Mouse (Mus musculus): Measurements from ENCODE around the gene Ptk6. TPM values are rescaled to one million over a fixed set of nuclear protein-coding genes. Genes with fewer than 3 reads are reported as not detected.

The Ptk6 gene
- polyA plus RNA-seq (2017; shearing (Covaris generic)) = under 1 TPM; 0.19 to 0.39 TPM

GRCm38 (mm10) chr2:181202422-181202821, at the start of gene Ptk6:
Ptk6 (minus strand) TSS chr2:181202789.

GRCm38 (mm10) chr2:181241602-181242313, 39.2 kb upstream of the Ptk6 start, which contains the start of gene Helz2:
Helz2 (minus strand) TSS chr2:181242027.

GRCm38 (mm10) chr2:181219538-181220216, 17.1 kb upstream of the Ptk6 start, which contains the start of gene Fndc11:
Fndc11 (plus strand) TSS chr2:181220013.

GRCm38 (mm10) chr2:181213021-181213445, 10.4 kb upstream of the Ptk6 start, which contains the start of gene Srms:
Srms (minus strand) TSS chr2:181213185.

GRCm38 (mm10) chr2:181187121-181188000, 15.2 kb downstream of the Ptk6 start, which contains the start of gene Ppdpf:
Ppdpf (plus strand) TSS chr2:181187247.

GRCm38 (mm10) chr2:181156248-181157121, 46.1 kb downstream of the Ptk6 start, which contains the start of gene Eef1a2:
Eef1a2 (minus strand) TSS chr2:181157014.

Other genes starting within 250 kb of the Ptk6 start
- not detected for gene Nkain4, start 248.1 kb downstream of the Ptk6 start, polyA plus RNA-seq (2017; shearing (Covaris generic))
- gene Arfgap1, start 235.6 kb downstream of the Ptk6 start, polyA plus RNA-seq (2017; shearing (Covaris generic)) = 10 to 100 TPM; 73.5 to 86.8 TPM
- 1 to 10 TPM in 1 of 2 experiments, under 1 TPM in 1; 0.23 to 1.6 TPM for gene Col20a1, start 216.3 kb downstream of the Ptk6 start, polyA plus RNA-seq (2017; shearing (Covaris generic))
- not detected for gene Chrna4, start 159.2 kb downstream of the Ptk6 start, polyA plus RNA-seq (2017; shearing (Covaris generic))
- gene Kcnq2, start 67.5 kb downstream of the Ptk6 start, polyA plus RNA-seq (2017; shearing (Covaris generic)) = under 1 TPM; 0.16 to 0.60 TPM
- gene Eef1a2, start 45.8 kb downstream of the Ptk6 start, polyA plus RNA-seq (2017; shearing (Covaris generic)) = 1 to 10 TPM in 1 of 2 experiments, under 1 TPM in 1; 0.07 to 1.2 TPM
- gene Ppdpf, start 15.5 kb downstream of the Ptk6 start, polyA plus RNA-seq (2017; shearing (Covaris generic)) = 100 to 1,000 TPM; 247 to 261 TPM
- gene Srms, start 10.4 kb upstream of the Ptk6 start, polyA plus RNA-seq (2017; shearing (Covaris generic)) = 1 to 10 TPM in 1 of 2 experiments, not detected in 1; 1.2 TPM
- under 1 TPM in 1 of 2 experiments, not detected in 1; 0.20 TPM for gene Fndc11, start 17.2 kb upstream of the Ptk6 start, polyA plus RNA-seq (2017; shearing (Covaris generic))
- gene Helz2, start 39.2 kb upstream of the Ptk6 start, polyA plus RNA-seq (2017; shearing (Covaris generic)) = 10 to 100 TPM; 16.2 to 18.4 TPM
- 10 to 100 TPM; 22.3 to 23.6 TPM for gene Gmeb2, start 85.2 kb upstream of the Ptk6 start, polyA plus RNA-seq (2017; shearing (Covaris generic))
- gene Stmn3, start 111.7 kb upstream of the Ptk6 start, polyA plus RNA-seq (2017; shearing (Covaris generic)) = under 1 TPM in 1 of 2 experiments, not detected in 1; 0.92 TPM
- gene Rtel1, start 117.0 kb upstream of the Ptk6 start, polyA plus RNA-seq (2017; shearing (Covaris generic)) = 10 to 100 TPM; 48.9 to 77.1 TPM
- gene Zgpat, start 162.1 kb upstream of the Ptk6 start, polyA plus RNA-seq (2017; shearing (Covaris generic)) = 100 to 1,000 TPM in 1 of 2 experiments, 10 to 100 TPM in 1; 85.3 to 107 TPM
- gene Arfrp1, start 162.6 kb upstream of the Ptk6 start, polyA plus RNA-seq (2017; shearing (Covaris generic)) = 100 to 1,000 TPM; 135 to 144 TPM
- gene Lime1, start 177.3 kb upstream of the Ptk6 start, polyA plus RNA-seq (2017; shearing (Covaris generic)) = 100 to 1,000 TPM; 317 TPM